Mouse (Mus musculus) splenic B cell, adult 2 months (primary cell): Measurements from ENCODE around the gene Xpr1.

ENCODE experiments used
- DNase-seq: peaks from one replicate; pipeline ENCODE4 v3.0.0-alpha.2; 2011; ENCODE audit warnings: low read depth, low spot score
- H3K27me3 ChIP-seq: 2 replicates; pipeline ENCODE4 v1.6.1; 2012; ENCODE audit warnings: mild to moderate bottlenecking, low read length, moderate library complexity, mixed read lengths; ENCODE audit not compliant: control insufficient read depth, poor library complexity, insufficient read depth, severe bottlenecking
- H3K36me3 ChIP-seq: 2 replicates; pipeline ENCODE4 v1.6.1; 2012; ENCODE audit warnings: mild to moderate bottlenecking, low read length, moderate library complexity, mixed read lengths; ENCODE audit not compliant: control insufficient read depth, poor library complexity, insufficient read depth, severe bottlenecking

Gene Xpr1

GRCm38 (mm10) chr1:155242488-155242745 lies 174.8 kb downstream of the Xpr1 start:
- H3K36me3 ChIP-seq: no peaks in the 10 kb centered on the region
- no peak for DNase-seq
- H3K27me3 ChIP-seq: peaks cover 7% of the 10 kb centered on the region; the same call in 1 of the 2 replicates

- no peak for DNase-seq
- H3K27me3 ChIP-seq: peaks cover 7% of the 10 kb centered on the region; the same call in 1 of the 2 replicates
- no peaks in the 10 kb centered on the region for H3K36me3 ChIP-seq
Observed at GRCm38 (mm10) chr1:155241701-155242487, 175.3 kb downstream of the Xpr1 start.

GRCm38 (mm10) chr1:155239962-155240717 lies 177.1 kb downstream of the Xpr1 start:
- no peak for DNase-seq
- no peaks in the 10 kb centered on the region for H3K36me3 ChIP-seq
- peaks cover 5% of the 10 kb centered on the region; the same call in 1 of the 2 replicates for H3K27me3 ChIP-seq

GRCm38 (mm10) chr1:155239169-155239568 lies 178.0 kb downstream of the Xpr1 start:
- H3K36me3 ChIP-seq: no peaks in the 10 kb centered on the region
- H3K27me3 ChIP-seq: no peaks in the 10 kb centered on the region
- DNase-seq: no peak

- DNase-seq: no peak
- Histone ChIP-seq H3K36me3 (no peaks in the 10 kb centered on the region), H3K27me3 (no peaks in the 10 kb centered on the region)
Observed at GRCm38 (mm10) chr1:155238126-155238525, 179.1 kb downstream of the Xpr1 start.

- no peaks in the 10 kb centered on the region for H3K36me3 ChIP-seq
- H3K27me3 ChIP-seq: no peaks in the 10 kb centered on the region
- no peak for DNase-seq
Observed at GRCm38 (mm10) chr1:155237390-155237789, 179.8 kb downstream of the Xpr1 start.

GRCm38 (mm10) chr1:155236306-155237024 lies 180.8 kb downstream of the Xpr1 start:
- no peak for DNase-seq
- no peaks in the 10 kb centered on the region for H3K27me3 ChIP-seq
- no peaks in the 10 kb centered on the region for H3K36me3 ChIP-seq

GRCm38 (mm10) chr1:155235641-155236040 lies 181.6 kb downstream of the Xpr1 start:
- Histone ChIP-seq H3K27me3 (no peaks in the 10 kb centered on the region), H3K36me3 (no peaks in the 10 kb centered on the region)
- no peak for DNase-seq

GRCm38 (mm10) chr1:155233931-155234607 lies 183.1 kb downstream of the Xpr1 start:
- no peaks in the 10 kb centered on the region for H3K36me3 ChIP-seq
- no peaks in the 10 kb centered on the region for H3K27me3 ChIP-seq
- DNase-seq: no peak

- no peaks in the 10 kb centered on the region for H3K36me3 ChIP-seq
- no peaks in the 10 kb centered on the region for H3K27me3 ChIP-seq
- DNase-seq: no peak
Observed at GRCm38 (mm10) chr1:155233378-155233777, 183.8 kb downstream of the Xpr1 start.

- H3K27me3 ChIP-seq: no peaks in the 10 kb centered on the region
- DNase-seq: no peak
- no peaks in the 10 kb centered on the region for H3K36me3 ChIP-seq
Observed at GRCm38 (mm10) chr1:155232786-155233185, 184.4 kb downstream of the Xpr1 start.

GRCm38 (mm10) chr1:155232385-155232784 lies 184.8 kb downstream of the Xpr1 start:
- Histone ChIP-seq H3K27me3 (no peaks in the 10 kb centered on the region), H3K36me3 (no peaks in the 10 kb centered on the region)
- DNase-seq: no peak

GRCm38 (mm10) chr1:155229464-155230411 lies 187.5 kb downstream of the Xpr1 start:
- H3K36me3 ChIP-seq: no peaks in the 10 kb centered on the region; the same call in 1 of the 2 replicates
- H3K27me3 ChIP-seq: no peaks in the 10 kb centered on the region
- no peak for DNase-seq
